Mouse (Mus musculus): ENCODE results near the gene Cyp2u1.

GRCm38 (mm10) chr3:131335117-131335547 lies 32.1 kb upstream of the Cyp2u1 start:
- no peak for TF ChIP-seq CTCF (IDR thresholded peaks at IDR 0.05; ENCODE audit: control insufficient read depth, insufficient read depth, insufficient read length)
- TF ChIP-seq USF1 (IDR thresholded peaks at IDR 0.05; ENCODE audit: low read depth) = no peak
- no peak for TF ChIP-seq MAX (IDR thresholded peaks at IDR 0.05)
- no peak for TF ChIP-seq MYOG (IDR thresholded peaks at IDR 0.05; ENCODE audit: control insufficient read depth, extremely low read depth, insufficient read length)
- no peak for TF ChIP-seq CEBPB (IDR thresholded peaks at IDR 0.05; ENCODE audit: low read depth)
- no peak for TF ChIP-seq MYOD1 (IDR thresholded peaks at IDR 0.05; ENCODE audit: control insufficient read depth, insufficient read length, low read depth)
- TF ChIP-seq FOSL1 (IDR thresholded peaks at IDR 0.05; ENCODE audit: insufficient read depth, low read length, poor library complexity, severe bottlenecking) = no peak
